Mouse (Mus musculus) heart, adult 9 months (tissue): Measurements from ENCODE around the gene Olfr455.

Source experiments
- DNase-seq, 2 experiments: peaks; one replicate each; pipeline ENCODE4 v3.0.0; 2022; ENCODE audit warnings: low spot score in 2 of 2

Olfr455 gene

DNA sequence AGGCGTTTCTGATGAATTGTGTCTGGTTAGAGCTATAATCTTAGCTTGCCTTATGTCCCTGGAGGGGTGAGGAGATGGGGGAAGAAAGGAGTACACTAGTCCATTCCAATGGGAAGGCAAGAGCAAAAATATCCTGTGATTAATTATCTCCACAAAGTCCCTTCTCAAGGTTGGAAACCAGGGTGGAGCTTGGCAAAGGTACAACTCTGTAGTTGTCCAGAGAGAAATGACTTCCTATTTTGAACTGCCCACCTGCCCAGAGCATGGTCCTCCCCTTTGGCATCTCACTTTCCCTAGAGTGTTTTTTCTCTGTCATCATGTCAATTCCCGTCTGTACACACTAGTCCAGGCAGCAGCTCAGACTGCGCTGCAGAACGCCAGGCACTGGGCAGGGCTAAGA lies at the start of gene Olfr455:
TSS of gene Olfr455 (minus strand) at position 127 of the 400 bp plus-strand sequence.
- peak in 1 of 2 experiments; percentile 7 for DNase-seq

DNA sequence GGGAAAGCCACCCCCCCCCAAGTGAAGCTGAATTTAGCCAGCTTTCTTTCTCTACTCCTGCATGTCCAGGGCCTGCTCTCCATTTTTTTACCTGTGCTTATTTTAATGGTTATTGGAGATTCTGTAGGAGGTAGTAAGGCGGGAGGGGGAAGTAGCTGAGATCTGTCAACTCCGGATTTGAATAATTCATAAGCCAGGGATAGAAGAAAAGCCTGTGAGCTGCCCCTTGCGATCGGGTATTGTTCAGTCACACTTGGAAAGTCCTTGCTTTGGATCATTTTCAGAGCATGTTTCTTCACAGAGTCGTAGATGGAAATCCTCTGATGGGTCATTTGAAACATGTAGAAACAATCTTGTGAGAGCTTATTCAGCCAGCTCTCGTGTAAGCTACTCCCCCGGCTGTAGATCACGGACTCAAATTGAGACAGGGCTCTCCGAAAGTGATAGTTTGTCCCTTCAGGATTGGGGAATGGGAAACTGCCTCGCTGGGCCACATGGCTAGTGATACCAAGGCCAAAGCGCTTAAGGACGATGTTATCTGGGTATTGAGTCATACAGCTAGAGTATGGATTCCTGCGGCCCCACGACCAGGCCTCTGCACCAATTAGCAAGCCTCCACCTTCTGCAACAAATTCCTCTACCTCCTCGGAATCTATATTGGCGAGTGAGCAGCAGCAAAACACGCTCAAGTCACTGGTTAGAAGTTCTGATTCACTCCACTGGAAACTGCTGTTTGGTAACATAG lies 45.9 kb upstream of the Olfr455 start:
- no peak for DNase-seq

DNA sequence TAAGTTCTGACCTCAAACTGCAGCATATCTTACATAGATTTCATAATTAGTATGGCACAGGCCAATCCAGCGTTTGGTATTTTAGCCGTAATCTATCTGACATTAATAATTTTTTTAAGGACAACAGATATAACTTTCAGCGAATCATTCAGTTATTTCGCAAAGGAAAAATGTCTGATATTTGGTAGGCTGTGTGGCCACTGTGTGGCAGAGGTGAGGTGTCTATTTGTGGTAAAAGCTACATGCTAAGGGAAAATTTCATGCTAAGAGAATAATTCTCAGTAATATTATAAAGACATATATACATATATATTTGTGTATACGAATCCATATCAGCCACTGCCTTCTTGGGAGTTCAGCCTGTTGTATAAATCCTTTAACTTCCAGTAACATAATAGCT lies 39.2 kb upstream of the Olfr455 start:
- DNase-seq, result no peak

DNA sequence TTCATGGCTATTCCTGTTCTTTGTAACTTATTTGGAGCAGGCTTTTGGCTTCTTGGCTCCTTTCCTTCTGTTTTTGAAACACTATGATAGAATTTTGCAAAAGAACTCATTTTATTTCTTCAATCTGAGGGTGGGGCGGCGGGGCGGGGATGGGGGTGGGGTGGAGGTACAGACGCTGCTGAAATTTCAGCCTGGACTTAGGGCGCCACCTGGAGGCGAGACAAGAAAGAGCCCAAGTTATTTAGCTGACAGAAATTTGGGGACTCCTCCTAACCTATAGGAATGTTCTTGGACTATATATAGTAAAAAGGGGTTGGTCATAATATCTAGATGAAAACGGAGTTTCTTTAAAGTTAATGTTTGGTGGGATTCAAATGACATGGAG lies 36.1 kb upstream of the Olfr455 start:
- DNase-seq, result peak in 1 of 2 experiments; percentile 45

DNA sequence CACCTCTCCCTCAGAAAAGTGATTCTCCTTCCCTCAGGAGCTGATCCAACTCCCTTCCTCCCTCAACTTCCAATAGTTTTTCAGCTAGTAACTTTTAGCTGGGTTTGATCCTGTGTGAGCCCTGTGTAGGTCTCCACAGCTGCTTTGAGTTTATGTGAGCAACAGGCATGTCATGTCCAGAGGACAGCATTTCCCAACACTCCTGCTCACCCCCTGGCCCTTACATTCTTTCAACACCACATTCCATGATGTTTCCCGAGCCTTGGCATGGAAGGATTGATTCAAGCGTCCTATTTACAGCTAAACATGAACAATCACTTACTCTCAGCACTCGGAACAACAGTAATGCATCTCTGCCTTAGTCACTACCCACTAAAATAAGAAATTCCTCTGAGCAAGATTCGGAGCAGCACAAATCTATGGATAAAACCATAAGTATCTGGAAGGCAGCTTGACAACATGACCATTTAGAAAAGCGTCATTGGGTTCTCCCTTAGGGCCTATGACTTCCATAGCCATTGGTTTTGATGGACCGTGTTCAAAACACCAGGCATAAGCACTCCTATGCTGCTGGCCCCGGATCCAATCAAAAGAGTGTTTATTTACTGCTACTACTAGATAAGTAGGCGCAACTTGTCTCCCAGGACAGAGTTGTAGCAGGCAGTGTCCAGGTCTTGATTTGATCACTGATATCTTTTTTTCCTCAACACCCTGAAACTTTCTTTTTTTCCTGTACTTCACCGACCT lies 35.5 kb upstream of the Olfr455 start:
- DNase-seq, result no peak

DNA sequence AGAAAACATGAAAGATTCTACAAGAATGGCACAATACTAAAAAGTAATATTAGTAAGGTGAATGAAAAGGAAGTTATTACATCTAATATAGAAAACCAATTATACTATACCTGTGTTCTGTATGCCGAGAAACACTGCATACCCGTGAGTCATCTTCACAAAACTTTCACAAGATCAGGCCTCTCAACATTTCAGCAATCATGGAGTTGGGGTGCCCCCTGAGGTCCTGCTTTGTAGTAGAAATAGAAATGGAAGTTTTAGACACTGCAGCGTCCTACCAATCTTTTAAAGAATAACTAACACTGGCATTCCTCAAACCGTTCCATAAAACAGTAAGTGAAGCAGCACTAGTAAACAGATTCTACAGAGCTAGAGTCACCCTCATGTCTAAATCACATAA lies 31.3 kb upstream of the Olfr455 start:
- DNase-seq, result no peak

DNA sequence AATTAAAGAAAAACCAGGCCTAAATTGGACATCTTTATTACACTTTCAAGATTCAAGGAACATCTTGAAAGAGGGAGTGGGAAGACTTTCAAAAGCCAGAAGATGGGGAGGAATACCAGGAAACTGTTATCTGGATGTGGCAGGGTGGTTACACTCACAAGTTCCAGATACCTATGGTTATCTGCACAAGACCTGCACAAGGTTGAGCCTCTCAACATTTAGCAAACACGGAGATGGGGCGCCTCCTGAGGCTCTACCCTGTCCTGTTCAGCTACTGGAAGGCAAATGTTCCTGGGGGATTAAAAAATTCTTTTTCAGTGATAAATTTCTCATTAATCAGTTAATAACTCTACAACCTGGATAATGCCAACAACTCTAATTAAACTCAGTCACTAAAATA lies 30.0 kb upstream of the Olfr455 start:
- DNase-seq, result no peak

DNA sequence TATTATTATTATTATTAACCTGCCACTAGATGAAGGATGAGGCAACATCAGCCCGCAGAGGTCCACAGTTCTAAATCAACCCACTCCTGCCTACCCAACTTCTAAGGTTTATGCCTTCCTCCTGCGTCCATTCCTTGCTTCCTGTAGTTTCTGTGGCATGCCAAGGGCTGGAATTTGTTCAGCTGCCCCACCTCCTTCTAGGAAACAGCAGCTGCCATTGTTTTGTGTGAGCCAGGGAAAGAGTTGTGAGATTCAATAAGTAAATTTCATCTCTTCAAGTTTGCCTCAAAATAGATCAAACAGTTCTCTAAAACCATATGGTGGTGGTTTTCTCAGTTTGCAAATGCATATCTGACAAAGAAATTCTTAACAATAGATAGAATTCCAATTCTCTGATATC lies 20.8 kb upstream of the Olfr455 start:
- no peak for DNase-seq

DNA sequence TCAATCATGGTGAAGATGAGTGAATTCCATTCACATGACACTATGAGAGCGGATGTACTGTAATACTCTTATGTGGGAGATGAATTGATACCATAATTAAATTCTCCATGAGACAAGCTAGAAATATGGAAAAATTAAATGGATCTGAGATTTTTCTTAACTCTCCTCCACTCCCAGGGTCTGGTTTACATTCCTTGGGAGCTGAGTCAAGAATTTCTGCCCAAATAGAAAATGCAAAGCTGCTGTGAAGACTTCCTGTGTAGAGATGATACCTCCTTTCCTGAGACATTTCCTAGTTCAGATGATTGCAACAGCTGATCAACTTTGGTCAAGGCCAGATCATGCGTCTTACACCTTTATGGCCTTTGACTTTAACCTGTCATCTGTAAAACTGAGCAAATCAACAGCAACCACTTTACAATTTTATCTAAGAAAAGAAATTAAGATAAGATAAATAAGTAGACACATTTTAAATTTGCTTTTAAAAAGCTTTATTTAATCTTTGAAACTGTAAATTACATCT lies 18.8 kb upstream of the Olfr455 start:
- DNase-seq, result no peak

DNA sequence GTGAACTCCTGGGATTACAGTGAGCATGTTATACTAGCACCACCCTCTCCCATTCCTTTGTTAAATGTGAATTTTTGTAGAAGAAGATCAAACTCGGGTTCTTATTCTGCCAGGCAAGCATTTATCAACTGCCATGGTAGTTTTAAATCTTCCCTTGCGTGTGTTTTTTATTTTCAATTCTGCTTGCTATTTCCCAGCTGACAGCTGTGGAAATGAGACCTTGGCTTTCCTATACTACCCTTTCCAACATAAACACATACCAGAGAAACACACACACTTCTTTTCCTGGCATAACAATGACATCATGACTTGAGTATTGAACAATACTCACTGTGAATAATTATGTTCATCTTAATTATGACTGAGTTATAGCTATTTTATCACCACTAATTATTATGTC lies 14.9 kb upstream of the Olfr455 start:
- no peak for DNase-seq

DNA sequence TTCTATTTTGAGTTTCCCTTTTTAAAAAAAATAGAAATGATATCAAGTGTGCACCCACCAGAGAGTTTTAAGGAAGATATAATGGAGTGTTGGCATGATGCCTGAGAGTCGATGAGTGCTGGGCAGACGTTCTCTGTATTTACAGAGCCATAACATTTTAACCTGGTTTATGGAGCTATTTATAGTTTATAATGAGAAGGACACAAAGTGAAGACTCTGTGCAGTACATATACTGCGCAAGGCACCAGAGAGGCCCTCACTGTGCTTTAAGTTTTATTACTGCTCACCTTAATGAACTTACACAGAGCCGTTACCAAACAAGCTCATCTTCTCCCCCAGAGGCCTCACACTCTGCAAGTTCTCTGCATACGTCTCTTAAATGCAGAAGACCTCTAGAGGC lies 13.5 kb upstream of the Olfr455 start:
- no peak for DNase-seq

DNA sequence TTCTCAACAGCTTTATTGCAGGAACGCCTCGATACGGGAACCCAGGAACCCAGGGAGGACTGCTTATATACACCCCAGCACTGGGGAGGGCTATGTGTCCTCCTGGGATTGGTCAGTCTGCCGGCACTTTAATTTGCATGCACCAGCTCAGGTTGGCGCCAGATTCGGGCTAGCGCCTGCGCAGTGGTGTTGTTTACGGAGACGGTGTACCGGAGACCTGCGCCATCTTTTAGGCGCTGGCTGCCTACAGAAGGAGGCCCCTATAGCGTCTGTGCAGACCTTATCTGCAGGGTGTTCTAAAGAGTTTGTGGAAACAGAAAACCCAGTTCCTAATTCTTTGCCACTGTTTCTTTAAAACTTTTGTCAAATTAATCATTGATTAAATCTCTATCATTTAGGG lies 11.3 kb upstream of the Olfr455 start:
- DNase-seq, result no peak

DNA sequence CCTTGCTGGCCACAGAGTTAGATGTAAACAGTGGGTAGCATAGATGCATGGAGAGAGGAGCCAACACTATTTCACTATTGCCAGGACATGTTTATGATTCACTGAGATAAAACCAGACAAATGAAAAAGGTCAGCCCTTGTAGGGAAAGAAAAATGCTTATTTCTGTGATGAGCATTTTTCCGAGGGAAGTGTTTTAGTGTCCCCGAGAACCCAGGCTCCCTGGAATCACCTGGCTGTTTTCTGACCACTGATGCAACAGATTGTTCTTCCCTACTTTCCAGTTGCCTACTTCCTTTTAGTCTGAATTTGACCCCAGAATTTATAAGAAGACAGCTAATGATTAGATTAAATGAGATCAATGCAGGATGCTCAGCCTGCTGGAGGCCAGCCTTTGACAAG lies 1.2 kb downstream of the Olfr455 start:
- no peak for DNase-seq

DNA sequence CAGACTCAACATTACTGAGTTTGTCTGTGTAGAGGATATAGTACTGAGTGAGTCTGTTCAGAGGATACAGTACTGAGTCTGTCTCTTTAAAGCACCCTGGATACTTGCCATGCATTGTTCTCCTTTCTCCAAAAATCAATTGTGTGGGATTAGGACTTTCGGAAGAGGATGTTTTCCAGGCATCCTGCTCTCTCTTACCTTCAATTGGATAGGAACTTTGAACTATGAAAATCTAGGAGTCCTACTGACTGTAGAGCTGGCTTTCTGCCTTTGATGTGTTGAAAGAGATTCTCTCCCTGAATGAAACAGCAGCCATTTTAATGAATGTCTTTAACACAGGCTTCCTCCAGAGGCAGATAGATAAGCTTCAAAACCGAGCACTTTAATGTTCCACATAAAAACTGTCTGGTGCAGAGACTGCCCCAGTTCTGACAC lies 1.9 kb downstream of the Olfr455 start:
- DNase-seq, result peak; percentile 57 to 66

DNA sequence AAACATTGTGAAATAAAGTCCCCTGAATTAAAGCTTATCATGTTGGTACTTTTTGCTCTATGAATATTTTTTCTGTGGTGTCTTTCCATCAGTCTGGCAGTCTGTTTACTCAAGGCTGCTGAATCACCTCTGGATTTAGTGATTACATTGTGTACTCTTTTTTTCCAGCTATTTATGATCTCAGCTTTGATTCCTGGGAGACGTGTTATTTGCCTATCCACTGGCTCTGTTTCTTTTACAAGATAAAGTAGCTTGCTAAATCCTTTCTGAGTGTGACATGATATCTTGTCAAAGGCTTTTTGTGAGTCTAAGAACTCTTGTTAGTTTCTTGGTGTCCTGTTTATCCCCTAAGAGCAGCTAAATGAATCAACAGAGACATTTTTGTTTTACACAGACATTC lies 2.5 kb downstream of the Olfr455 start:
- DNase-seq, result no peak

DNA sequence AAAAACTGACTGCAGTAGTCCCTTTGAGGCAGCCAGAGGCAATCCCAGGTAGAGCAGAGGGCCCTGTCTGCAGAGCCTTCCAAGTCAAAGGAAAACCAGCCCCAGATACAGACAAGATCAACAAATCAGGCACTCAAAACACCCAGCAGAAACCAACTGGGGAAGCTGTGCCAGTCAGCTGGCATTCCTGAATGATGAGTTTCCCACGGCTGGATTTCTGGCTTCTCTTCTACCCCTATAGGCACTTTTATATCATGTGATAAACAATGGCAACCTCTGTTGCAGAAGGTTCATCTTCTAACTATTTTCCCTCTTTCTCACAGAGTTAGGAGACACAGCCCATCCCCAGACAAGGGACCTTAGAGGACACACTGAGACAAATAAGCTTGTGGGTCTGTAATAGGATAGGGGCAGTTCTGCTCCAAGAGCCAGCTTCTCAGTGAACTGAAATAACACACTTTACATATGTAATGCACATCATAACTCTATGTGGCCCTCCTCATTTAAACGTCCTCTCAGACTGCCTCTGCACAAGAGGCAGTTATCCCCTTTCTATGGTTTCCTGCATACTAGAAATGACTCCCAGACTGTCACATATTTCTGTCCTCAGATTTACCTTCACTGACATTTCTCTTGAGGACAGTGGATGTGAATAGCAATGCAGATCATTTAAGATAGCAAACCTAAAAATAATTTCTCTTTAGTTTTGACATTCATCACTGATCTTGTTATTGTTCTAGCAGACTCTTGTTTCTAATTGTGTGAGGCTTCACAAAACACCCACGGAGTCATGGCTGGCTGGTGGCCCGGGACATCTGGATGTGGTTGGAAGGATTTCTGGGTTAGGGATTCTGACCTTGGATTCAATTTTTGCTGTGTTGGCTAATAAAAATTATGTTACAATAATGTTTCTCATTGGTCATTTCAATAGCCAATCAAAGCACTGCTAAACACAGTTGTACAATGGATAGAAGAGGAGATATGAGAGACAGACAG lies 5.1 kb downstream of the Olfr455 start:
- DNase-seq, result peak; percentile 51 to 65

DNA sequence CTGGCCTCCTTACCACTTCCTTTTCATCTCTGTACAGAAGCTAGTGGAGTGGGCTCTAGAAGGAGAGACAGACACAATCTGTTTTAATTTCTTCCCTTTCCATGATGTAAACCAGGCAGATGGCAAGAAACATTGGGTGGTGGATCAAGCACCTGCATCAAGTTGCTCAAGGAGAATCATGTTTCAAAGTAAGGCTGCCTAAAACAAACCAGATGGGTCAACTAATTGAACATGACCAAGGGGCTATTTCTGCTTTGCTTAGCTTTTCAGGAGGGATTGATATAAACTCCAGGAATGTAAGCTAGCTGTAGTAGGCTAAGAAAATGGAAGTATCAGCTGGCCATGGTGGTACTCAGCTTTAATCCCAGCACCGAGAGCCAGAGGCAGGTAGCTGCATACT lies 6.7 kb downstream of the Olfr455 start:
- DNase-seq, result no peak

DNA sequence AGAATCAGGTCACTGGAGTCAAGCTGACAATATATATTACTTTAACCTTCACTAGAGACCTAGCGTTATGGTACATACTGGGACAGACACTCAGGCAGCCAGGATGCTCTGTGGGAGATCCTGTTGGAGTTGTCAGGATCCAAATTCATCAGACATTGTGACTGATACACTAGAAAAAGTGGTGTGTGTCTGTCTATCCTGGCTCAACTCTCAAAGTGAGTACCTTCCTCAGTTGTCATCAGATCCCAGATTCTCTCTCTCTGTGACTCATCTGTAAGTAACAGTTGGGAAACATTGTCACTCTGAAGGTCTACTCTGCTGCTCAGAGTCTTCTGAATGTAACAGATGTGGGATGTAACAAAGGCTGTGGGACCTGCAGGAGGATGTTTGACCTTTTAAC lies 7.7 kb downstream of the Olfr455 start:
- no peak for DNase-seq

DNA sequence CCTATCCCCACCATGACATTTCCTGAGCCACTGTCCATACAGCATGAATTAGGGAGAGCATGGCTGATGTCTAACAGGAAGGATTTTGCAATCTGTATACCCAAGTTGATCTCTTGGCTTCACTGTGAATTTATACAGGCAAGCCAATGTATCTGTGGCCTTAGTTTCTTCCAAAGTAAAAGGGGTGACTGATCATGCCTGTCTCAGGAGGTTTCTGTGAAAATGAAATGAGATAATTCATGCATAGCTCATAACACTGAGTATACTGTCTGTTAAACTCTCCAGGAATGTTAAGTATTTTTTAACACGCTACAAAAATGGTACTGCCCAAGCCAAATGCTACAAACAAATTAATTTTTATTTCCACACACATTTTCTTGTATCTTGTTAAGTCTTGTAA lies 33.9 kb downstream of the Olfr455 start:
- no peak for DNase-seq

DNA sequence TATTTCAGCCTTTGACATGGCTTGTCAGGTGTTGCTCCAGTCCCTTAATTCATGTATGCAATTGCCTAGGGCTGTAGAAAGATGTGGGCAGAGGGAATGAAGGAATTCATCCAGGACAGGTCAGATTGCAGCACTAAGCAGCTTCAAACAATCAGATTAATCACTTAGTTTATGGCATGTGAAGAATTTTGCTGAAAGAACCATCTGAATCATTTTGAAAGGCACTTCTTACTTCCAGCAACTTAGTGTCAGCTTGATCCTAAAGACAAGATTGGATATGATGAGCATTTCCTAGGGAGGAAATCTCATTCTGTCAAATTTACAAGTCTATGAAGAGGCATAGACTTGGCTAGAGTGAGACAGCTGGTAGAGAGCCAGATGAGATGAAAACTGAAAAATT lies 38.1 kb downstream of the Olfr455 start:
- no peak for DNase-seq

DNA sequence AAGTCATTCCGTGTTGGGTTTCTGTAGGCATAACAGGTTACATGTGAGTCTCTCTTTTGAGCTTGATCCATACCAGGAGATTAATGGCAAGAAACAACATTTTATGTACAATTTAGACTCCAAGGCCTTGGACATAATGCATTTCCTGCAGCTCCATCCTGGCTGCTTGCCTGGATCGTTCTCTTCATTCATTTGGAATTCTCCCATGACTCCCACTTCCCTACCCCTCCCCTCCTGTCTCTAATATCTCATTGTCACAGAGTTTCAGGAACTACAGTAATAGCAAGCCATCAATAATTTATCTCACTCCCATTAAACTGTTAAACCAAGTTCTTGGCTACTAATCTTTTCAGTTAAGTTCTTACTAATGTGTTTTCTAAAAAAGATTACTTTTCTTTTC lies 43.9 kb downstream of the Olfr455 start:
- DNase-seq, result no peak

DNA sequence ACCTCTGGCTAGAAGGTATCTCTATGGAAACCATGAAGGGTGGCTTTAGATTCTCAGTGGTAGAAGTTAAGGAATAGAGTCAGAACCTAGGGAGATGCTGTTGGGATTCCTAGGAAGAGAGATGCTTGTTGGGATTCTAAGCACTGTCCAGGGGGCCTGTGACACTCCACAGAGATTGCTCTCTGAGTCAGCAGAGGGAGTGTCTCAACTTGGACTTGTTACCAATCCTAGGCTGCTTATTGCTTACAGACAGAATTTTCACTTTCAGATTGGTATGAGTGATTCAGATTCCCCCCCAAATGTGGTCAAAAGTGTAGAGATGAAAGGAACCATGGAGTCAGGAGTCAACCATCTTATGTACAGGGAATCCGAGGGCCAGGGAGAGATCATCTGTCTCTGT lies 57.7 kb downstream of the Olfr455 start:
- no peak for DNase-seq
